Mouse (Mus musculus): ENCODE data around the gene Fermt1. TPM values are rescaled to one million over a fixed set of nuclear protein-coding genes. Genes with fewer than 3 reads are reported as not detected.

Gene Fermt1
- polyA plus RNA-seq, 1 experiment from 2014 or later = 1.8 TPM

DNA sequence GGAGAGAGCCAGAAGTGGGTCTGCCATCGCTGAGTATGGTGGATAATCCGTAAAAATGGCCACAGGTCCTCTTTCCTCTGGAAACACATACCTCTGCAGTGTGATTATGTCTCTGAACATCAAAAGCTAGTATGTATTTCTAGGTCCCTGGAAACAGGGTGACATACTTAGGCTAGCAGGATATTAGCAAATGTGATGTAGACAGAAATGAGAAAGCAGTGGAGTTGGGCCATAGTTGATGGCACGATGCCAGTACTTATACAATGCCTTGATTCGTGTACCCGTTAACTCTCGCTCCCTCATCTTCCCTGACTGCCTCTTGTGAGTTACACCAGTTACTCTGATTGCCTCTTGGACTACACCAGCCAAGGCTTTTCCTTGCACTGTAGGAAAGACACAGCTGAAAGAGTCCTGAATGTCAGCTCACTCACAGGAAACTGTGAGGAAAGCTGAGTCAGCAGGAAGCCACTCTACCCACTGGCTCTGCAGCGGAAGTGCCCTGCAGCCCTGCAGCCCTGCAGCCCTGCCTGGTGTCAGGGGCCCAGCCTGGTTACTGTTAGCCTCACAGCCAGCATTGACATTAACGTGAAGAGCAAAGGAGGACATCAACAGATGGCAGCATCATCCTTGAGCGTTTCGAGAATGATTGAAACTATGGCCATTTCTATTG, 71.9 kb downstream of the Fermt1 start:
- Histone ChIP-seq H3K4me2 (replicated peaks) (no peak overlapping the region), H3K4me1 (peaks cover under 1% of the 10 kb centered on the region), H3K36me3 (no peaks in the 10 kb centered on the region), H3K27me3 (peaks cover 13% of the 10 kb centered on the region), H3K4me3 (no peak overlapping the region), H3K27ac (no peak overlapping the region), H3K9ac (no peak overlapping the region), H3K9me3 (replicated peaks) (no peaks in the 10 kb centered on the region)
- 82% methylated on average over 10 of the region's 10 CpGs for whole genome bisulfite sequencing
- ATAC-seq (ENCODE audit: low FRiP score) = no peak

DNA sequence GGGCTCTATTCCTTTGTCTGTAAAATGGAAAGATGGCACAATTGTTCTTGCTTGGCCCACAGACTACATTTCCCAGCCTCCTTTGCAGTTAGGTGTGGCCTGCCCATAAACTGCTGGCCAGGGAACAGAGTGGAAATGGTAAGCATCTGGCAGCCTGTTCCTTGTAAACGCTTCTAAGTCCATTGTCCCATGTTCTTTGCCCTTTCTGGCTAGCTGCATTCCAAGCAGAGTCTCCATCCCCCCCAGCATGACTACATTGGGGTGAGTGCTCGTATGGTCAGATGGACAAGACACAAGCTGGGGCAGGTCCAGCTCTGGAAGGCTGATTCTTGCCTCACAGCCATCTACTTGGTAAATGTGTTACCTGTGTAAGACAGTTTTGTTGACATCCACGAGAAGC, 74.0 kb downstream of the Fermt1 start:
- Histone ChIP-seq H3K27ac (no peak overlapping the region), H3K27me3 (no peaks in the 10 kb centered on the region), H3K36me3 (0 out of 2 replicates have a peak, but pooled peaks cover 8% of the 10 kb centered on the region), H3K4me1 (no peaks in the 10 kb centered on the region), H3K4me3 (no peak overlapping the region), H3K4me2 (replicated peaks) (no peak overlapping the region), H3K9ac (no peak overlapping the region), H3K9me3 (replicated peaks) (no peaks in the 10 kb centered on the region)
- WGBS = 79% methylated on average over 3 of the region's 3 CpGs
- ATAC-seq (ENCODE audit: low FRiP score) = no peak

DNA sequence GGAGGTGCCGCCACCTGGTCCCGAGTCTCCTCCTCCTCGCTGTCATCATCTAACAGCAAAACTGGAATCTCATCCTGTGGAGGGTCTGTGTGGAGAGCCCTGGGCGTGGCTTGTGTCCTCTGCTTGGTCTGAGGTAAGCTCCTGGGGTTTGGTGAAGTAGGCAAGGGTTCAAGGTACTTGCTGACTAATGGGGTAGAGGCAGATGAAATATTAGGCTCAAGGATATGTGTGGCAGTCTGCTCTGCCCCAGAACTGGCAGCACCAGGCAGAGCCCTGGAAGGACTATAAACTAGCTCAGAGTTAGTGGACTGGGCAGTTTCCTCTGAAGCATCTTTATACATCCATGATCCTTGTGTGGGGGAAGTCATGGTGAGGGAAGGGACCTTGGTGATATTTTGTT, 75.4 kb downstream of the Fermt1 start:
- Histone ChIP-seq H3K27ac (no peak overlapping the region), H3K9me3 (replicated peaks) (no peaks in the 10 kb centered on the region), H3K9ac (no peak overlapping the region), H3K4me1 (no peaks in the 10 kb centered on the region), H3K4me2 (replicated peaks) (no peak overlapping the region), H3K4me3 (no peak overlapping the region), H3K36me3 (peaks cover 13% of the 10 kb centered on the region; the same call in 1 of the 2 replicates), H3K27me3 (no peaks in the 10 kb centered on the region)
- ATAC-seq (ENCODE audit: low FRiP score) = no peak
- 82% methylated on average over 4 of the region's 4 CpGs for WGBS

DNA sequence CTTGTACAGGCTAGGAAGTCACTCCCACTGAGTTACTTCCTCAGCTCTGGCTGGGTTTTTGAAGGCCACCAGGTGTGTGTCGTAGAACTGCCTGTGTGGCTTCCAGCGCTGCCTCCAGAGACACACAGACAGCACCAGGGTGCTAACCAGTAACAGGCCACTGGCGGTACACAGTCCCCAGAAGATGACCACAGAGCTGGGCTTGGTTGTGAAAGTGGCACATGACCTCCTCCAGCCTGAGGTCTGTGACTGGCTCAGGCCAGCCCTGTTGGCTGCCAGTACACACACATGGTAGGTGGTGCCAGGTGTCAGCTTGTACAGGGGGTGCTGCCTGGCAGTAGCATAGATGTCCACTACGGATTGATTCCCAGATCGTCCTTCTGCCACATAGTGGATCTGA, 76.0 kb downstream of the Fermt1 start:
- ATAC-seq (ENCODE audit: low FRiP score) = no peak
- no peaks in the 10 kb centered on the region for H3K9me3 ChIP-seq (replicated peaks)
- H3K4me3 ChIP-seq = no peak overlapping the region
- H3K4me1 ChIP-seq = no peaks in the 10 kb centered on the region
- peaks cover 16% of the 10 kb centered on the region; the same call in 1 of the 2 replicates for H3K36me3 ChIP-seq
- WGBS = 90% methylated on average over 5 of the region's 5 CpGs
- H3K9ac ChIP-seq = no peak overlapping the region
- H3K27me3 ChIP-seq = no peaks in the 10 kb centered on the region
- H3K4me2 ChIP-seq (replicated peaks) = no peak overlapping the region
- H3K27ac ChIP-seq = no peak overlapping the region

DNA sequence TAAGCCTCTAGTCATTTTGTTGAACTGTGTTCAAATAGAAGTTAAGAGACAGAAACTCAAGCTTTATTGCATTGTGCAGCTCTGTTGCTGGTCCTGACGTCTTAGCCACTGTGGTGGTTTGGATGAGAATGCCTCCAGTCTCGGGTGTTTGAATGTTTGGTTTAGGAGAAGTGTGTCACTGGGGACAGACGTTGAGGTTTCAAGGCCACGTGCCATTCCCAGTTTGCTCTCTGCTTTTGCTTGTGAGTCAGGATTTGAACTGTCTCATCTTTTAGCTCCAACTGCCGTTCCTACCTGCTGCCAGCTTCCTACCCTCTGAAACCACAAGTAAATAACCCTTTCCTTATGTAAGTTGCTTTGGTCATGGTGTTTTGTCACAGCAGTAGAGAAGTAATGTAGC, 78.2 kb downstream of the Fermt1 start:
- WGBS = 85% methylated on average over 5 of the region's 5 CpGs

DNA sequence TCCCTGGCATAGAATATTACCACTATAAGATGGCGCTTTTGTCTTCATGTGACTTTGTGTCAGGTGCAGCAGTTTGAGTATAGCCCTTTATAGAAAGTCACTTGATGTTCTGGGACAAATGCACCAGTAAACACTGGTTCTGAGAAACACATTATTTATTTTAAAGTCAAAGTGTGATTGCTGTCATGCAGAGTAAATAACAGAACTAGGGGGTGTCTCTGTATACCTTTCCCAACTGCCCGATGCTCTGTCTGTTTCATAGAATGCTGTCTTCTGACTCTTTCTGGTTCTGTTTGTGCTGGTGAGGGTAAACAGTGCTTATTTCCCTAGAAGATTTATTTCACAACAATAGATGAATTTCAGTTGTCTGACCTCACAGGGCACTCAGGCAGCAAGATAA, 82.4 kb downstream of the Fermt1 start:
- no peak overlapping the region for H3K9ac ChIP-seq
- H3K36me3 ChIP-seq = peaks cover 21% of the 10 kb centered on the region; the same call in 1 of the 2 replicates
- no peak overlapping the region for H3K27ac ChIP-seq
- no peaks in the 10 kb centered on the region for H3K4me1 ChIP-seq
- H3K27me3 ChIP-seq = no peaks in the 10 kb centered on the region
- WGBS = 94% methylated on average over 2 of the region's 2 CpGs
- no peak for ATAC-seq (ENCODE audit: low FRiP score)
- no peaks in the 10 kb centered on the region for H3K9me3 ChIP-seq (replicated peaks)
- no peak overlapping the region for H3K4me2 ChIP-seq (replicated peaks)
- H3K4me3 ChIP-seq = no peak overlapping the region

More for the DNA sequence above, 78.2 kb downstream of the Fermt1 start:
- H3K27me3 ChIP-seq = no peaks in the 10 kb centered on the region
- ATAC-seq (ENCODE audit: low FRiP score) = no peak
- peaks cover 21% of the 10 kb centered on the region; the same call in 1 of the 2 replicates for H3K36me3 ChIP-seq
- H3K4me1 ChIP-seq = no peaks in the 10 kb centered on the region
- H3K4me3 ChIP-seq = no peak overlapping the region
- H3K27ac ChIP-seq = no peak overlapping the region
- H3K4me2 ChIP-seq (replicated peaks) = no peak overlapping the region
- H3K9me3 ChIP-seq (replicated peaks) = no peaks in the 10 kb centered on the region
- H3K9ac ChIP-seq = no peak overlapping the region

DNA sequence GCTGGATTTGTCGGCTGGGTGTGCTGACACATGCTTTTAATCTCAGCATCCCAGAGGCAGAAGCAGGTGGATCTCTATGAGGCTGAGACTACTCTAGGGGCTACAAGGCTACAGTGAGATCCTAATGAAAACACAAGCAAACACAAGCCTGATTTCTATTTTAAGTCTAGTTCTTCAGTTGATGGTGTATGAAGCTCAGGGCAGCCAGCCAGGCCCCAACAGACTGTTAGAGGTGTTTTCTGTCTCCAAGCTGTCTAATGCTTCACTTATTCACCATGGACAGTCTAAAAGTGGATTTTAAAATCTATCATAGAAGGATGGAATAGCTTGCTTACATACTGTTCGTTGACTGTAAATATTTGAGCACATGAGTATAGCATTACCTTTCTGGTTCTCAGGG, 84.2 kb downstream of the Fermt1 start:
- no peak overlapping the region for H3K4me3 ChIP-seq
- H3K9me3 ChIP-seq (replicated peaks) = no peaks in the 10 kb centered on the region
- no peak for ATAC-seq (ENCODE audit: low FRiP score)
- no peak overlapping the region for H3K9ac ChIP-seq
- H3K27me3 ChIP-seq = no peaks in the 10 kb centered on the region
- no peaks in the 10 kb centered on the region for H3K4me1 ChIP-seq
- no peak overlapping the region for H3K4me2 ChIP-seq (replicated peaks)
- H3K27ac ChIP-seq = no peak overlapping the region
- WGBS = 96% methylated on average over 2 of the region's 2 CpGs
- H3K36me3 ChIP-seq = peaks cover 13% of the 10 kb centered on the region; the same call in 1 of the 2 replicates

DNA sequence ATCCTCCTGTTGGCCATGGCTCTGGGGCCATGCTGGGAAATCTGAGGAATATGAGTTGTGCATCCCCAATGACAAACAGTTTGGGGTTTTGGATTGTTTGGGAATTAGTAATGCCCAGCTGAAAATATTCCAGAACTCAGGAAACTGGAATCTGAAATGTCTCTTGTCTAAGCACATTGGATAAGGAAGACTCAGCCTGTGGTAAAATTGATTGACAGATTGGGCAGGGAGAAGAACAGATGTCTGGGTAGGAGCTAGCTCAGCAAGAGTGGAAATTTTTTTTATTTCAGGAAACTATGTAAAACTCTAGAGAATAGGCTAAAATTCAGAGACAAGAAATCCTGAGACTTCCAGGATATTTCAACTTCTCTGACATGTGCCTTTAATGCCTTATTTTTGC, 85.3 kb downstream of the Fermt1 start:
- no peaks in the 10 kb centered on the region for H3K9me3 ChIP-seq (replicated peaks)
- ATAC-seq (ENCODE audit: low FRiP score) = no peak
- no peak overlapping the region for H3K27ac ChIP-seq
- no peak overlapping the region for H3K9ac ChIP-seq
- no peaks in the 10 kb centered on the region for H3K4me1 ChIP-seq
- peaks cover 9% of the 10 kb centered on the region; the same call in 1 of the 2 replicates for H3K36me3 ChIP-seq
- no peak overlapping the region for H3K4me2 ChIP-seq (replicated peaks)
- H3K27me3 ChIP-seq = no peaks in the 10 kb centered on the region
- no peak overlapping the region for H3K4me3 ChIP-seq

DNA sequence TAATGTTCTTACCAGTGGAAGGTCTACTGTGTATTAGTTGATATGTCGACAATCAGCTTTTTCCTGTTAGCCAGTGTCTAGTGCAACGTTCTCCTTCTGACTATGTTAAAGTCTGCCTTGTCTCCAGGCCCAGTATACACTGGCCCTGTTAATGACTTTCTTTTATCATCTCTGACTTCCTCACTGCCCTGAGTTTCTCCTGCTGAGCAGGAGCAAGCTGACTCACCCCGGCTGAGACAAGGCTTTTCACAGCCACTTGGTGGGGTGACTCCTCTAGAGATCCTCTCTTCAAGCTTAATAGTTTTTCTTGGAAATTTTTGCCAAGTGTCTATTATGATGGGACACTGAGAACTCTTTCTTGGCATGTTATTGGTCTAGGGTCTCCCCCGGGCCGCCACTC, 89.4 kb downstream of the Fermt1 start:
- Histone ChIP-seq H3K4me1 (no peaks in the 10 kb centered on the region), H3K9ac (no peak overlapping the region), H3K36me3 (peaks cover 21% of the 10 kb centered on the region; the same call in 1 of the 2 replicates), H3K4me2 (replicated peaks) (no peak overlapping the region), H3K27me3 (no peaks in the 10 kb centered on the region), H3K9me3 (replicated peaks) (no peaks in the 10 kb centered on the region), H3K27ac (no peak overlapping the region), H3K4me3 (no peak overlapping the region)
- 84% methylated on average over 5 of the region's 5 CpGs for WGBS
- no peak for ATAC-seq (ENCODE audit: low FRiP score)

Other genes starting within 250 kb of the Fermt1 start
- gene Chgb, start 164.6 kb downstream of the Fermt1 start, polyA plus RNA-seq (2016; fragmentation: Nextera tagmentation; extraction: Ambion mirVana) = 53.8 and 56.2 TPM in 2 replicates
- gene Trmt6, start 129.9 kb downstream of the Fermt1 start, polyA plus RNA-seq (2016; fragmentation: Nextera tagmentation; extraction: Ambion mirVana) = 30.7 and 31.9 TPM in 2 replicates
- 13.1 and 14.3 TPM in 2 replicates for gene Mcm8, start 129.8 kb downstream of the Fermt1 start, polyA plus RNA-seq (2016; fragmentation: Nextera tagmentation; extraction: Ambion mirVana)
- 25.1 and 30.2 TPM in 2 replicates for gene Crls1, start 99.2 kb downstream of the Fermt1 start, polyA plus RNA-seq (2016; fragmentation: Nextera tagmentation; extraction: Ambion mirVana)
- gene Lrrn4, start 65.0 kb downstream of the Fermt1 start, polyA plus RNA-seq (2016; fragmentation: Nextera tagmentation; extraction: Ambion mirVana) = 0.10 and 0.16 TPM in 2 replicates